Mouse (Mus musculus) heart, adult 2 months (tissue): ENCODE results near the gene Slc7a5.

Source experiments
- CTCF ChIP-seq: fragments of 200-600 bp; IDR thresholded peaks from 2 replicates; pipeline ENCODE4 v1.8.1; 2022; ENCODE audit warnings: antibody characterized with exemption, mild to moderate bottlenecking, moderate library complexity
- POLR2A ChIP-seq: fragments of 200-500 bp; IDR thresholded peaks from 2 replicates; pipeline ENCODE4 v1.6.1; 2011; ENCODE audit warnings: mild to moderate bottlenecking, low read depth, low read length, control low read depth; ENCODE audit not compliant: insufficient read depth

GRCm38 (mm10) chr8:121899180-121900044 lies 8.1 kb downstream of the Slc7a5 start:
- TF ChIP-seq CTCF (no peak), POLR2A (no peak)
